Mouse (Mus musculus): ENCODE measurements around the gene Yap1. TPM values are rescaled to one million over a fixed set of nuclear protein-coding genes. Genes with fewer than 3 reads are reported as not detected.

Gene Yap1
- polyA plus RNA-seq (2016; fragmentation: Nextera tagmentation; extraction: Ambion mirVana), result 64.7 and 69.5 TPM in 2 replicates

DNA sequence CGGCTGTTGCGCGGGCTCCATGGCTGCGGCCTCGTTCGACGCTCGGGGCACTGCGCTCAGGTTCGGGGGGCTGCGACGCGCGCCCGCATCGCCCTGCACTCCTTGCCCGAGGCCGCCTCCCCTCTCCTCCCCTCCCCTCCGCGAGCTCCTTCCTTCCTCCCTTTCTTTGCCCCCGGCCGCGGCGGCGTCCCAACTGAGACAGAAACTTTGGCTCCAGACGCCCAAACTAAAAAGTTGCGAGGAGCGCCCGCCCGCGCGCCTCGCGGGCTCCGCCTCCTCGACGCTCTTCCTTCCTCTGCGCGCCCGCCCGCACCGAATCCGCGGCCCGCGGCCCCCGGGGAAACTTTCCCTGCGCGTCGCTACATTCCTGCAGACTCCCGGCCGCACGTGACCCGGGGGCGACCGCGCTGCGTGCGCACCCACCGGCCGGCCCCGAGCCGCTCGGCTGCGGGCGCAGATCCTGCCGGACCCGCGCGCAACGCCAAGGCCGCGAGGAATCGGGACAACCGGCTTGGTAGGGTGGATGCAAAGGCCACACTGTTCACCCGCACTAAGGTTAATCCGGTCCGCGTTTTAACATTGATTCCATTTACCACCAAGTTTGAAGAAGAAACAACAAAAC, at the start of gene Yap1:
Gene Yap1, minus strand, starts transcription at position 227 of the 622 bp plus-strand sequence.
- peak; percentile 78 for ATAC-seq (ENCODE audit: insufficient number of reproducible peaks, insufficient read depth, low FRiP score, low TSS enrichment, low read depth)
- under 1% methylated on average over 68 of the region's 79 CpGs for WGBS
- H3K36me3 ChIP-seq, result peaks cover 21% of the 10 kb centered on the region
- peak within 1 kb of the TSS; percentile 65 for H3K4me2 ChIP-seq
- H3K9ac ChIP-seq (replicated peaks), result peak within 1 kb of the TSS; percentile 99
- no peaks in the 10 kb centered on the region for H3K9me3 ChIP-seq
- peak within 1 kb of the TSS; percentile 100 for H3K27ac ChIP-seq
- H3K27me3 ChIP-seq, result no peaks in the 10 kb centered on the region
- peak within 1 kb of the TSS; percentile 88 for H3K4me3 ChIP-seq (replicated peaks)
- peaks cover 28% of the 10 kb centered on the region for H3K4me1 ChIP-seq (replicated peaks)

DNA sequence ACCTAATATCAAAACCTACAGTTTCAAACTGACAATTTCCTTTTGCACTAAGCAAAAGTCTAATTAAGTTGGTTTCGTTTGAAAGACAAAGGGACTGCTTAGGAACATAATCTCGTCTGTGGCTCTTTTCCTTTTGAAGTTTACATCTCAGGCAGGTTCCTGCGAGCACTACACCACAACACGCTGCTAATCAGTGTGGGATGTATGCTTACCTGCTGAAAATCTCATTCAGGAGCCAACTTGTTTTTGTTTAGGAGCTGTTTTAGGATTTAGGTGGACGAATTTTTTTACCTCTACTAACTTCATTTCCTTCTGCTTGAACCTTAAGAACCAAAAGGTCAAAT, 38.6 kb upstream of the Yap1 start:
- H3K9me3 ChIP-seq, result no peaks in the 10 kb centered on the region
- peaks cover 11% of the 10 kb centered on the region for H3K4me1 ChIP-seq (replicated peaks)
- WGBS, result 12% methylated on average over 5 of the region's 5 CpGs
- ATAC-seq (ENCODE audit: insufficient number of reproducible peaks, insufficient read depth, low FRiP score, low TSS enrichment, low read depth), result peak; percentile 60
- H3K4me2 ChIP-seq, result peak overlapping the region; percentile 63
- no peaks in the 10 kb centered on the region for H3K36me3 ChIP-seq
- H3K27ac ChIP-seq, result peak overlapping the region; percentile 84
- peak overlapping the region; percentile 69; the same call in 1 of the 2 replicates for H3K4me3 ChIP-seq (replicated peaks)
- no peak overlapping the region for H3K9ac ChIP-seq (replicated peaks)
- no peaks in the 10 kb centered on the region for H3K27me3 ChIP-seq

DNA sequence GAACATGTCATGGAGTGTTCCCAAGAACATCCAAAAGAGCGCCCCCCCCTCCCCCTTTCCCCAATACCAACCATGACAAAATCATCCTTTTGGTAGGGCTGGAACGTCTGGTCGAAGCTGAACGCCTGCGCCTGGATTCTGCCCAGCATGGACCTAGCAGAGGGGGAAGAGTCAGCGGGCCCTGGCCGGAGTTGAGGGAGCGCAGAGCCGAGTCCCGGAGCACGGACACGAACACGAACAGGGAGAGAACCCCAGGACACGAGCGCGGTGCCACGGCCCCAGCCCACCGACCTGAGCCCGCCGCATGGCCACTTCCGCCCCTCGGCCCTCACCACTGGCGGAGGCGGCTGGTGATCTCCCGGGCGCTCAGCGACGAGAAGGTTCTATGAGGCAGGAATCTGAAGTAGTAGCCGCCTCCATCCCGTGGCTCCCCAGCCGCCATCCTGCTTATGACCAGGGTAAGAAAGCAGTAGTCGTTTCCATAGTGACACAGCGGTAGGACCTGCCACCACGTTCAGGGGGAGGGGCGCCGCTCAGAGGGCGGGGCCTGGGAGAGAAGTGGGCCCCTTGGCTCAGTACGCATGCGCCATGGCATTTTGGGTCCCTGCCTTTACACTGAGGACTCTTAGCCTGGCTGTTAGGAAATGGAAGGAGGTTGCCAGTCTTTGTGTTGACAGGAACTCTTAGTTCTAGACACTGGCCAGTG, 38.1 kb upstream of the Yap1 start, which contains the start of gene Cfap300:
Gene Cfap300, minus strand, starts transcription at position 486 of the 706 bp plus-strand sequence.
- under 1% methylated on average over 39 of the region's 39 CpGs for WGBS
- Histone ChIP-seq H3K4me3 (replicated peaks) (peak within 1 kb of the TSS; percentile 69), H3K9ac (replicated peaks) (peak within 1 kb of the TSS; percentile 71), H3K4me2 (peak within 1 kb of the TSS; percentile 63), H3K4me1 (replicated peaks) (peaks cover 11% of the 10 kb centered on the region), H3K27ac (peak within 1 kb of the TSS; percentile 84), H3K9me3 (no peaks in the 10 kb centered on the region), H3K27me3 (no peaks in the 10 kb centered on the region), H3K36me3 (no peaks in the 10 kb centered on the region)
- peak; percentile 97 for ATAC-seq (ENCODE audit: insufficient number of reproducible peaks, insufficient read depth, low FRiP score, low TSS enrichment, low read depth)

DNA sequence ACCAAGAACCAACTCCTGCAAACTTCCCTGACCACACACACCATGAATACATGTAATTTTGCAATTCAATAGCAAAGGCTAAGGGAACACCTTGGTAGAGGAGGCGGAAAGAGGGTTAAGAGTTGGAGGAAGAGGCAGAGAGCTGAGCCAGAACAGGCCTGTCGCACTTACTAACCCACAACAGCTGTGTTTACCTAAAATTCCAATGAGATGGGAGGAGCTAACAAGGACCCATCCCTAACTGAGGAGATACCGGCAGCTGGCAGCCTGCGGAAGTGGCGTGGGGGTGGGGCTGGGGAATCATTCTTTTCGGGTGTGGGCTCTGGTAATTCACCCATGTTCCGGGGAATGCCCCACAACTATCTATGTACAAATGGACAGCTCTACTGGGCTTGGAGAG, 31.1 kb upstream of the Yap1 start:
- Histone ChIP-seq H3K9me3 (no peaks in the 10 kb centered on the region), H3K4me3 (replicated peaks) (no peak overlapping the region; the same call in 1 of the 2 replicates), H3K9ac (replicated peaks) (no peak overlapping the region), H3K4me1 (replicated peaks) (peaks cover 6% of the 10 kb centered on the region), H3K27ac (no peak overlapping the region), H3K36me3 (no peaks in the 10 kb centered on the region), H3K27me3 (no peaks in the 10 kb centered on the region), H3K4me2 (no peak overlapping the region)
- ATAC-seq (ENCODE audit: insufficient number of reproducible peaks, insufficient read depth, low FRiP score, low TSS enrichment, low read depth), result no peak
- 17% methylated on average over 7 of the region's 7 CpGs for WGBS

DNA sequence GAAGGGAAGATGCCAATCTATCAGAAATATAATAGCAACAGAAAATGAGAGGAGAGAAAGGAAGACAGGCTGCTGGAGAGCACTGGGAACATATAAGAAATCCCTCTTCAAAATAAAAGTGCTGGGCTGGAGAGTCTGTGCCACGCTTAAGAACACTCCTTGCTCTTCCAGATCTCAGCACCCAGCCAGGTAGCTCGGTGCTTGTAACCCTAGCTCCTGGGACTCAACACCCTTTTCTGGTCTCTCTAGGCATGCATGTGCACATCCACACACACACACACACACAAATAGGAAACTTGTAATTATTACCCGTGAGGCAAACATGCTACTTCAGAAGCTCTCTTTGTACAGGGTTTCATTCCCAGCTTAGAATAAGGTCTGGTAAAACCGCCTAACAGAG, 30.7 kb upstream of the Yap1 start:
- WGBS, result 42% methylated on average over 4 of the region's 4 CpGs
- Histone ChIP-seq H3K4me1 (replicated peaks) (peaks cover 6% of the 10 kb centered on the region), H3K4me3 (replicated peaks) (no peak overlapping the region), H3K9ac (replicated peaks) (no peak overlapping the region), H3K4me2 (no peak overlapping the region), H3K27ac (no peak overlapping the region), H3K27me3 (no peaks in the 10 kb centered on the region), H3K9me3 (no peaks in the 10 kb centered on the region), H3K36me3 (no peaks in the 10 kb centered on the region)
- no peak for ATAC-seq (ENCODE audit: insufficient number of reproducible peaks, insufficient read depth, low FRiP score, low TSS enrichment, low read depth)

DNA sequence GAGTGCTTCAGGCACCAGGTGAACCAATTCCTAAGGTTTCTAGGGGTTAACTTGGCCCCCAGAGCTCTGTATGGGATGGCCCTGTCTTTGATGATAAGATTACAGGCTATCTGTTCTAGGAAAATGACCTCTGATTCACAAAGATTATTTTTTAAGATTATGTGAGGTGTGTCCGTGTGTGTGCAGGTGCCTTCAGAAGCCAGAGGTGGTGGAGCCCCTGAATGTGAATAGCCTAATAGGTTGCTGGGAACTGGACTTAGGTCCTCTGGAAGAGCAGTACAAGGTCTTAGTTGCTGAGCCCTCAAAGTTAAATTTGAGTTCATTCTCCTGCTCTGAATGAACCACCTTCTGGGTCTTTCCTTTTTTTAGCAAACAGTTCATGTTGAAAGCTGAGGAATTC, 29.7 kb upstream of the Yap1 start:
- Histone ChIP-seq H3K4me3 (replicated peaks) (no peak overlapping the region), H3K27ac (no peak overlapping the region), H3K9ac (replicated peaks) (no peak overlapping the region), H3K27me3 (no peaks in the 10 kb centered on the region), H3K4me1 (replicated peaks) (peaks cover 6% of the 10 kb centered on the region), H3K4me2 (no peak overlapping the region), H3K36me3 (no peaks in the 10 kb centered on the region), H3K9me3 (no peaks in the 10 kb centered on the region)
- no peak for ATAC-seq (ENCODE audit: insufficient number of reproducible peaks, insufficient read depth, low FRiP score, low TSS enrichment, low read depth)
- WGBS, result 73% methylated on average over 1 of the region's 1 CpGs

DNA sequence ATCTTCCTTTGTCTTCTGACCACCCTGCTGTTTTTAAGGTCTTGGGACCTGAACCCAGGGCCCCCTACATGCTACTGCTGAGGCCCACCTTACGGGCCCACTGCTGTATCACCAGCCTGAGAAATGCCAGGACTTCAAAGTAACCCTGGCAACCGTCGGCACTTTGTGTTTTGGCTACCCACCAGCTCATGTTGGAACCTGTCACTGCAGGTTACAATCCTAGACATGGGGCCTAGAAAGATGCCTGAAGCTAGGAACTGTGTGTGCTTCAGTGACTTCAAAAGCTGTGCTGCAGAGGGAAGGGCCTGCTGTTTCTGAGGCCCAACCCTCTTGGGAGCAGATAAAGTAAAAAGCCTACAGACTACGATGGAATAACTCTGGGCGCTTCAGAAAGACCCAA, 28.5 kb upstream of the Yap1 start:
- no peaks in the 10 kb centered on the region for H3K9me3 ChIP-seq
- ATAC-seq (ENCODE audit: insufficient number of reproducible peaks, insufficient read depth, low FRiP score, low TSS enrichment, low read depth), result no peak
- WGBS, result 78% methylated on average over 5 of the region's 5 CpGs
- peaks cover 6% of the 10 kb centered on the region for H3K4me1 ChIP-seq (replicated peaks)
- no peak overlapping the region for H3K27ac ChIP-seq
- H3K4me2 ChIP-seq, result no peak overlapping the region
- no peaks in the 10 kb centered on the region for H3K36me3 ChIP-seq
- H3K4me3 ChIP-seq (replicated peaks), result no peak overlapping the region
- no peak overlapping the region for H3K9ac ChIP-seq (replicated peaks)
- H3K27me3 ChIP-seq, result no peaks in the 10 kb centered on the region

DNA sequence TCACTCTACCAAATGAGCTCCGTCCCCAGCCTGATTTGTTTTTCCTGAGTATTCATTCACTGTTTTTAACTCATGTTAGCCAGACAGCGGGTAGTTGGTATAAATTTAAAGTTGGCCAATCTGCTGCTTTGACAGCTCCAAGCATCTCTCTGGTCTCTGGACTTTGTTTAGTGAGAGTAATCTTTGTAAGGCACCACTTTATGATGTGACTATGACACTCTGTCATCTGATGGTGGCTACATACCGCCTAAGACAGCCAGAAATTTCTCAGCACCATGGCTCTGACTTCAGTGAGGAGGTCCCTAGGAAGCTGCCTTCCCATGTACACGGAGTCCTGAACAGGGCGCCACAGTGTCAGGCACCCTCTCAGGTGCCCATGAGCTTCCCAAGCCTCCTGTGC, 14.2 kb upstream of the Yap1 start:
- no peak overlapping the region for H3K9ac ChIP-seq (replicated peaks)
- H3K4me3 ChIP-seq (replicated peaks), result no peak overlapping the region
- H3K27me3 ChIP-seq, result no peaks in the 10 kb centered on the region
- H3K27ac ChIP-seq, result no peak overlapping the region
- no peak overlapping the region for H3K4me2 ChIP-seq
- no peaks in the 10 kb centered on the region for H3K4me1 ChIP-seq (replicated peaks)
- H3K36me3 ChIP-seq, result no peaks in the 10 kb centered on the region
- H3K9me3 ChIP-seq, result no peaks in the 10 kb centered on the region
- 83% methylated on average over 5 of the region's 5 CpGs for WGBS
- no peak for ATAC-seq (ENCODE audit: insufficient number of reproducible peaks, insufficient read depth, low FRiP score, low TSS enrichment, low read depth)

DNA sequence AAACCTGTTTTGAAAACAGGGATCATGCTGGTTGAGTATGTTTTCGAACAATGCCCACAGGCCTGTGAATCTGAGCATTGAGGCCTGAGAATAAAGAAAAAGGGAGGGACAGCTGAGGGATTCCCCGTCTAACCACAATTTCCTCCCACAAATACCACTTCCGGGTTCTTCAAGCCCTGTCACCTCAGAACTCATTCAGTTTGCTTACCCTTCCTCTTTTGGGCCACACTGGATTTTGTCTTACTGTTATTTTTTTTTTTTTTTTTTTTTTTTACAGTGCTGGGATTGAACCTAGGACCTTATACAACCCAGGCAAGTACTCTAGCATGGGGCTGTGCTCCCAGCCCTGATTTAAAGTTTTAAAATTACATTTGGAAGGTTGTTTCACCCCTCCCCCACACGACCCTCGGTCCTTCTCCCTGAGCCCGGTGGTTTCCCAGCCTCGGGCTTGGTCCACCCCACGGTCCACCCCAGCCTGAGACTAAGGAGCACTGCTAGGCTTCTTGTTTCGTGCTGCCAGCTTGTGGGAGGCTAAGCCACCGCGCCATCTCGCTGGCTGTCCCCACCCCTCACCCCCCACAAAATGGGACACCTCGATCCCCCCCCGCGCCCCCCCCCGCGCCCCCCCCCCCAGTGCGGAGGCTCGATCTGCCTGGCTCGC, 13.0 kb upstream of the Yap1 start:
- no peaks in the 10 kb centered on the region for H3K9me3 ChIP-seq
- H3K27ac ChIP-seq, result no peak overlapping the region
- WGBS, result 62% methylated on average over 13 of the region's 20 CpGs
- no peaks in the 10 kb centered on the region for H3K27me3 ChIP-seq
- ATAC-seq (ENCODE audit: insufficient number of reproducible peaks, insufficient read depth, low FRiP score, low TSS enrichment, low read depth), result no peak
- no peak overlapping the region for H3K4me3 ChIP-seq (replicated peaks)
- H3K4me2 ChIP-seq, result no peak overlapping the region
- H3K4me1 ChIP-seq (replicated peaks), result no peaks in the 10 kb centered on the region
- H3K9ac ChIP-seq (replicated peaks), result no peak overlapping the region
- H3K36me3 ChIP-seq, result no peaks in the 10 kb centered on the region

DNA sequence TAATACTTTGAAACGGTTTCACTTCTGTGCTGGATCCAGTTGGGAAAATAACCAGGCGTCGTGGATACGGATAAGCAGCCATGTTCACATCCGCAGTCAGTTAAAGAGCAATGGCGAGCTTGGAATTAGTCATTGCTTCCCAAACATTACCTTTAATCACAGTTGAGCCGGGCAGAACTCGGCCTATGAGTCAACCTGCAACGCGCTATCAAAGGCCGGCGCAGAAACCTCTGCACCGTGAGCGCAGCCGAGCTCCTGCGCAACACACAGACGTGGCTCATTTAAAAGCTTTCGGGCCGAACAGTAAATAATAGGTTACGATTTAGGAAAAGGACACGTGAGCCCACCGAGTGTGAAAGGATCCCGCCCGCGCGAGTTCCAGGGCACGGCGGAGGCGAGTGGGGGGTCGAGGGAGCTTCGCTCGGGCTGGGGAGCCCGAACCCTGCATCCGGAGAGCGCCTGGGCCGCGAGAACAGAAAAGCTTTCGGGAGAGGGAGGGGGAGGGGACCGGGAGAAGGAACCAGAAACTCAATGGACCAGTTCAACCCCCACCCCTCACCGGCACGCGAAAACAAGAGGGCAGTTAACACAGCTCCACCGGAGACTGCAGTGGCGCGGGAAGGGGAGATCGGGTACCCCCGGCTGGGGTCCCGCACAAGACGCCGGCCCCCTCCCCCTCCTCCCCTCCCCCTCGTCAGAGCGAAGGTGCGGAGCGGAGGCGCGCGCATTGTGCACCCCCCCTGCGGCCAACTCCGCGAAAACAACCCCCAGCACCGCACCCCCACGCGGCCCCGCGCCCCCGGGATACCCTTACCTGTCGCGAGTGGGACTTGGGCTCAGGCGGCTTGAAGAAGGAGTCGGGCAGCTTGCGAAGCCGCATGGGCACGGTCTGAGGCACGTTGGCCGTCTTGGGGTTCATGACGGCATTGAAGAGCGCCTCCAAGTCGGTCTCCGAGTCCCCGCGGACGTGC, 810 bp downstream of the Yap1 start:
- WGBS, result under 1% methylated on average over 82 of the region's 82 CpGs
- Histone ChIP-seq H3K4me3 (replicated peaks) (peak overlapping the region; percentile 88), H3K9me3 (no peaks in the 10 kb centered on the region), H3K27ac (peak overlapping the region; percentile 100), H3K4me2 (peak overlapping the region; percentile 65), H3K27me3 (no peaks in the 10 kb centered on the region), H3K4me1 (replicated peaks) (peaks cover 37% of the 10 kb centered on the region), H3K36me3 (peaks cover 29% of the 10 kb centered on the region), H3K9ac (replicated peaks) (peak overlapping the region; percentile 99)
- peak; percentile 63 for ATAC-seq (ENCODE audit: insufficient number of reproducible peaks, insufficient read depth, low FRiP score, low TSS enrichment, low read depth)

All from limb, embryonic 12.5 days (tissue).